Mouse (Mus musculus) heart, embryonic 16.5 days (tissue): ENCODE data around the gene Urb1. TPM values are rescaled to one million over a fixed set of nuclear protein-coding genes. Genes with fewer than 3 reads are reported as not detected.

Source experiments
- ATAC-seq: fragments of 200-750 bp; cut with Nextera tagmentation; replicated peaks from 2 replicates; pipeline ENCODE4 v1.8.0; 2017; ENCODE audit warnings: moderate number of reproducible peaks; ENCODE audit not compliant: insufficient read depth, low FRiP score; ENCODE audit errors: extremely low read depth
- H3K27ac ChIP-seq: fragments of 300-500 bp; sonication (generic); 2 replicates; pipeline ENCODE4 v1.5.1; 2014; ENCODE audit warnings: mild to moderate bottlenecking, low read length, control low read depth, moderate library complexity
- H3K27me3 ChIP-seq: fragments of 300-500 bp; sonication (generic); 2 replicates; pipeline ENCODE4 v1.6.1; 2014; ENCODE audit warnings: low read length, mixed read lengths; ENCODE audit not compliant: control insufficient read depth, insufficient read depth
- H3K36me3 ChIP-seq: fragments of 300-500 bp; sonication (generic); 2 replicates; pipeline ENCODE4 v1.6.1; 2014; ENCODE audit not compliant: control insufficient read depth, insufficient read depth
- H3K4me1 ChIP-seq: fragments of 300-500 bp; sonication (generic); 2 replicates; pipeline ENCODE4 v1.6.1; 2014; ENCODE audit warnings: low read length, mixed read lengths; ENCODE audit not compliant: control insufficient read depth, insufficient read depth
- H3K4me2 ChIP-seq: fragments of 300-500 bp; sonication (generic); 2 replicates; pipeline ENCODE4 v1.6.1; 2014; ENCODE audit warnings: low read depth, mild to moderate bottlenecking, control low read depth, low read length
- H3K4me3 ChIP-seq: fragments of 300-500 bp; sonication (generic); 2 replicates; pipeline ENCODE4 v1.5.1; 2014; ENCODE audit warnings: mild to moderate bottlenecking, control low read depth, low read length
- H3K9ac ChIP-seq: fragments of 300-500 bp; sonication (generic); 2 replicates; pipeline ENCODE4 v1.6.1; 2014; ENCODE audit warnings: low read length, control low read depth
- H3K9me3 ChIP-seq: fragments of 300-500 bp; sonication (generic); replicated peaks from 2 replicates; pipeline ENCODE4 v1.6.1; 2016; ENCODE audit warnings: low read length; ENCODE audit not compliant: control insufficient read depth
- WGBS: fragments of 180-500 bp; shearing (Covaris S2); extraction: QIAGEN DNeasy Blood & Tissue Kit; methylation state at CpG from one replicate; pipeline ENCODE4 v1.1.7; 2014; 5-methylcytosine and 5-hydroxymethylcytosine counted together
- polyA plus RNA-seq: library from polyadenylated mRNA; unstranded; fragments of >200 nt; fragmentation: Nextera tagmentation; extraction: Ambion mirVana; gene quantifications from 2 replicates; pipeline ENCODE4 v1.2.1, GENCODE M21; 2015

The Urb1 gene
- polyA plus RNA-seq, 1 experiment from 2014 or later: 7.2 TPM

GRCm38 (mm10) chr16:90792066-90792465 is 18.1 kb downstream of the Urb1 start:
- ATAC-seq: no peak
- Histone ChIP-seq H3K4me2 (no peak overlapping the region), H3K4me3 (no peak overlapping the region), H3K9ac (no peak overlapping the region), H3K27me3 (no peaks in the 10 kb centered on the region), H3K27ac (no peak overlapping the region), H3K9me3 (no peaks in the 10 kb centered on the region), H3K36me3 (peaks cover 33% of the 10 kb centered on the region), H3K4me1 (no peaks in the 10 kb centered on the region)
- 59% methylated on average over 5 of the region's 5 CpGs for WGBS

- WGBS: 80% methylated on average over 6 of the region's 6 CpGs
- H3K9me3 ChIP-seq: no peaks in the 10 kb centered on the region
- peaks cover 38% of the 10 kb centered on the region for H3K36me3 ChIP-seq
- H3K9ac ChIP-seq: no peak overlapping the region
- H3K4me3 ChIP-seq: no peak overlapping the region
- H3K4me1 ChIP-seq: no peaks in the 10 kb centered on the region
- no peaks in the 10 kb centered on the region for H3K27me3 ChIP-seq
- no peak overlapping the region for H3K27ac ChIP-seq
- no peak for ATAC-seq
- no peak overlapping the region for H3K4me2 ChIP-seq
These were observed 19.3 kb downstream of the Urb1 start for GRCm38 (mm10) chr16:90790946-90791345.

DNA sequence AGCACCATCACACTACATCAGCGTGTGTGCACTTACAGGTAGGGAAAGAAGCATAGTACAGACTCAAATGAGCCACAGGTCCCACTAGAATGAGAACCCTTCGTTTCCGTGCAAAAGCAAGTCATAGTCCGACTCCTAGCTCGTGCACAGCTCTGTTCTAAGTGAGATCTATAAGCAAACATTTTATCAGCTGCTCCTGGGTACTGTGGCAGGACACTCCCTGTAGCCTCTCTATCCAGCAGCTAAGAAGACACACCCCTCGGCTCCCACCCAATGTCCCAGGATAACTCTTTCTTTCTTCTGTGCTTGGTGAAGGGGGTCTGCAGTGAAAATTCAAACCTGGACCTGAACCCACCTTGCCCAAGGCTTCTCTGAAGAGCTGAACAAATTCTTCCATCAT is 21.6 kb downstream of the Urb1 start:
- Histone ChIP-seq H3K9ac (no peak overlapping the region), H3K36me3 (peaks cover 30% of the 10 kb centered on the region), H3K9me3 (no peaks in the 10 kb centered on the region), H3K27ac (no peak overlapping the region), H3K4me3 (no peak overlapping the region), H3K4me1 (peaks cover 13% of the 10 kb centered on the region), H3K27me3 (no peaks in the 10 kb centered on the region), H3K4me2 (no peak overlapping the region)
- ATAC-seq: no peak
- 90% methylated on average over 6 of the region's 6 CpGs for WGBS

- Histone ChIP-seq H3K27ac (no peak overlapping the region), H3K9ac (no peak overlapping the region), H3K4me2 (no peak overlapping the region), H3K4me1 (peaks cover 18% of the 10 kb centered on the region), H3K36me3 (peaks cover 32% of the 10 kb centered on the region), H3K4me3 (no peak overlapping the region), H3K27me3 (no peaks in the 10 kb centered on the region), H3K9me3 (no peaks in the 10 kb centered on the region)
- ATAC-seq: peak; percentile 37; the same call in 1 of the 2 replicates
- WGBS: 46% methylated on average over 4 of the region's 4 CpGs
These were observed 25.0 kb downstream of the Urb1 start for GRCm38 (mm10) chr16:90785257-90785656.

DNA sequence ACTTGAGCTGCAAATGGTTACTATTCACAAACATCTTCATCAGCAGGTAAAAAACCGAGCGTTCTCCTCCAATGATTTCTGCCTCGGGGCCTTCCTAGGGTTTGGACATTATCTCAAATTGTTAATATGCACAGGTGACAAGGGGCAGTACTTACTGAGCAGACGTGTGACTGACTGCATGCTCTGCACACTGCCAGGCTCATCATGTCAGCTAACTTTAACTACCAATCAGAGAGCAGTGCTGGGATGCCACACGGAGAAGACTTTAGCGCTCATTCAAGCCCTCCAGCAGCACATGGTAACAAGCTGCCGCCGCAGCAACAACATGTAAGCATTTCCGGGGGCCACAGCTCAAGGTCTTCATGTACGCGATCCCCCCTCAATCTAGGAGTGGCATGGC is 26.9 kb downstream of the Urb1 start:
- Histone ChIP-seq H3K27ac (peak overlapping the region; percentile 69), H3K4me1 (peaks cover 18% of the 10 kb centered on the region), H3K36me3 (peaks cover 36% of the 10 kb centered on the region), H3K9me3 (no peaks in the 10 kb centered on the region), H3K9ac (no peak overlapping the region), H3K4me2 (peak overlapping the region; percentile 33; the same call in 1 of the 2 replicates), H3K27me3 (no peaks in the 10 kb centered on the region), H3K4me3 (no peak overlapping the region)
- peak; percentile 87 for ATAC-seq
- WGBS: 53% methylated on average over 11 of the region's 11 CpGs

- H3K4me1 ChIP-seq: peaks cover 11% of the 10 kb centered on the region
- no peaks in the 10 kb centered on the region for H3K27me3 ChIP-seq
- ATAC-seq: no peak
- no peak overlapping the region for H3K4me2 ChIP-seq
- H3K9me3 ChIP-seq: no peaks in the 10 kb centered on the region
- H3K36me3 ChIP-seq: peaks cover 34% of the 10 kb centered on the region
- H3K4me3 ChIP-seq: no peak overlapping the region
- WGBS: 69% methylated on average over 11 of the region's 11 CpGs
- no peak overlapping the region for H3K9ac ChIP-seq
- H3K27ac ChIP-seq: no peak overlapping the region
These were observed 30.4 kb downstream of the Urb1 start for GRCm38 (mm10) chr16:90779783-90780182.

GRCm38 (mm10) chr16:90775946-90776520 is 34.2 kb downstream of the Urb1 start:
- 83% methylated on average over 10 of the region's 10 CpGs for WGBS
- Histone ChIP-seq H3K4me1 (no peaks in the 10 kb centered on the region), H3K9me3 (no peaks in the 10 kb centered on the region), H3K27me3 (no peaks in the 10 kb centered on the region), H3K36me3 (peaks cover 52% of the 10 kb centered on the region), H3K9ac (no peak overlapping the region), H3K4me2 (no peak overlapping the region), H3K4me3 (no peak overlapping the region), H3K27ac (no peak overlapping the region)
- ATAC-seq: no peak

- H3K4me3 ChIP-seq: no peak overlapping the region
- H3K4me2 ChIP-seq: no peak overlapping the region
- no peak overlapping the region for H3K9ac ChIP-seq
- no peaks in the 10 kb centered on the region for H3K27me3 ChIP-seq
- H3K36me3 ChIP-seq: peaks cover 54% of the 10 kb centered on the region
- WGBS: 81% methylated on average over 6 of the region's 6 CpGs
- no peaks in the 10 kb centered on the region for H3K4me1 ChIP-seq
- no peak overlapping the region for H3K27ac ChIP-seq
- ATAC-seq: no peak
- H3K9me3 ChIP-seq: no peaks in the 10 kb centered on the region
These were observed 35.6 kb downstream of the Urb1 start for GRCm38 (mm10) chr16:90774646-90775045.

GRCm38 (mm10) chr16:90774216-90774615 is 36.0 kb downstream of the Urb1 start:
- H3K27ac ChIP-seq: no peak overlapping the region
- H3K9ac ChIP-seq: no peak overlapping the region
- H3K27me3 ChIP-seq: no peaks in the 10 kb centered on the region
- H3K36me3 ChIP-seq: peaks cover 56% of the 10 kb centered on the region
- no peak for ATAC-seq
- no peak overlapping the region for H3K4me2 ChIP-seq
- no peaks in the 10 kb centered on the region for H3K9me3 ChIP-seq
- WGBS: 88% methylated on average over 12 of the region's 12 CpGs
- no peak overlapping the region for H3K4me3 ChIP-seq
- H3K4me1 ChIP-seq: no peaks in the 10 kb centered on the region
